Mouse (Mus musculus) forelimb bud, embryonic 11.5 days (tissue): ENCODE results near the gene Dennd2d.
A peak's percentile ranks its signal among the peaks of the same experiment; 100 is the strongest.

ENCODE experiments used
- DNase-seq: peaks from one replicate; pipeline ENCODE4 v3.0.0-alpha.2; 2012; ENCODE audit warnings: low read depth, low spot score

The Dennd2d gene

GRCm38 (mm10) chr3:106482281-106483081, at the start of gene Dennd2d:
Gene Dennd2d, plus strand, starts transcription at chr3:106482405.
- DNase-seq: no peak

DNA sequence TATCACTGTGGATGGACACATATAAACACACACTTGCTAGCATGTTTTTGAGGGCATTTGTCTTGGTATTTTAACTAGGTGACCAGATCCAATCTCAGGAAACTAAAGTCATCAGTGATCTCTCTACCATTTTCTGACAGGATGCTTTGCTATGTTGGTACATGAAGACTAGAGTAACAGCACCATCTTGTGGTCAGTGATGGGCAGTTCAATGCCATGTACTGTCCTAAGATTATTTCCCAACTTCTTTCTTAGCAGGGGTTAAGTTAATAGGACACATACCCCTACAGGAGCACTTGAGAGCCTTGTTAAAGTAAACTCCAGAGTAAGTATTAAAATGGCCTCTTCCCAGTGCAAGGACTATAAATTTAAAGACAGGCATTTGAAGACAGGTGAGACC, 33.6 kb upstream of the Dennd2d start:
- DNase-seq: peak; percentile 67

DNA sequence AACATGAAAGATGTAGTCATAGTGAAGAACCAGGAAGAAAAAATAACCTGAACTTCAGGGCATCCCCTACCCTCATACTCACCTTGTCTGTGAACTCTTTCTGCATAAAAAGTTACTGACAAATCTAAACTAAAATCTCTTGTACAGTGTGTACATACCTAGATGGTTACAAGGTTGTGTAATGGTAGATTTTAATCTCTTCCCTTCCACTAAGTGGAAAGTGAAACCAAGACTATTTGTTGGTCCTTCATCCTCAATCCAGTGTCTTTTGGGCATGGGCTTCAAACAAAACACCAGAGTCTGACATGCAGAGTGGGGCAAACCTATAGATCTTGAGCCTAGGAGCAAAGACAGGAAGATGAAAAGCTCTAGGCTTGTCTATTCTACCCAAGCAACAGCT, 33.2 kb upstream of the Dennd2d start:
- no peak for DNase-seq

GRCm38 (mm10) chr3:106449567-106449966, 32.6 kb upstream of the Dennd2d start:
- no peak for DNase-seq

DNA sequence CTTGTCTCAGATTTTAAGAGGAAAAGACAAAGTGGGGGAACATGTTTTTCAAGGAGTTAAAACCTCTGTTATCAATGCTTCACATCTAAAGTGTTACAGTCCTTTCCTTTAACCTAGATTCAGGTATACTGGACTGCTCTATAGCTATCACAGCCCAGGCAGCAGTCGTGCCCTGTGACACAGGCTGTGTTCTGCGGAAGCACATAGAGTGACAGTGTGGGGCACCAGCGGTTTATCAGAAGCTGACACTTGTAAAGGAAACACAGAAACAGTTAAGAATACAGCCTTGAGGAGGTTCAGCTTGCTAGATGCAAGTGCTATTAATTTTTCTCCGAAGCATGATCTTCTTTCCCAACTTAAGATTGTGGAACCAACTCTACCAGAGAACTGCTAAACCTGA, 29.6 kb upstream of the Dennd2d start:
- no peak for DNase-seq

GRCm38 (mm10) chr3:106457298-106457869, 24.8 kb upstream of the Dennd2d start:
- DNase-seq: no peak

GRCm38 (mm10) chr3:106462059-106462470, 20.1 kb upstream of the Dennd2d start:
- DNase-seq: no peak

DNA sequence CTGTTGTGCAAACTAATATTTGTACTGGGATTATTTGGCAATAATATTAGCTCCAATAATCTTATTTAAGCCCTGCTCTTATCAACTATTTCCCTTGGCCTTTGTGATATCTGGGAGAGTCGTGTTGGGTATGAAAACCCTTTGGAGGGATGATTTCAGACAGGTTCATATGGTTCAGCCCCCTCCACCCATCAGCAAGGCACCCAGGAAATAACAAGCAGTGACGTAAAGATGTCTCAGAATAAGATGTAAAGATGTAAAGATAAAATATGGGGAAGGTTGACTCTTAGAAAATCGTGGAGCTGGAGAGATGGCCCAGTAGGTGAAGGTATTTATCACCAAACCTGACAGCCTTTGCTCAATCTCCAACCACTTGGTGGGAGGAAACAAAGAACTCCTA, 19.7 kb upstream of the Dennd2d start:
- DNase-seq: no peak

GRCm38 (mm10) chr3:106464750-106465149, 17.5 kb upstream of the Dennd2d start:
- no peak for DNase-seq

DNA sequence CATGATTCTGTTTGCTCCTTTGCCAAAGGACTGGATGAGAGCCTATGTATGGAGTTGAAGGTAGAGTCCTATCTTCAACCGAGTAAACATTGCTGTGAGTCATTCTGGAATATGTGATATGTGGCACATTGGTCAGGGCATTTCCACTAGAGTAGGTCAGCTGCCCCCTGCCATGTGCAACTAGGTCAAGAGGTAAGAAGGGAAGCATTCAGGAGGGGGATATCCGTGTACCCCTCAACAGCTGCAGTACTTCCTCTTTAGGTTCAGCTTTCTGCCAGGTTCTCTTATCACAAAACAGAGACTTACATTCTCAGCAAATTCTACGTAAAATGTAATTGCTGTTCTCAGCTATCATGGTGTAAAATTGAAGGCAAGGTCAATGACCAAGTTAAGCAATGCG, 8.0 kb upstream of the Dennd2d start:
- DNase-seq: no peak

DNA sequence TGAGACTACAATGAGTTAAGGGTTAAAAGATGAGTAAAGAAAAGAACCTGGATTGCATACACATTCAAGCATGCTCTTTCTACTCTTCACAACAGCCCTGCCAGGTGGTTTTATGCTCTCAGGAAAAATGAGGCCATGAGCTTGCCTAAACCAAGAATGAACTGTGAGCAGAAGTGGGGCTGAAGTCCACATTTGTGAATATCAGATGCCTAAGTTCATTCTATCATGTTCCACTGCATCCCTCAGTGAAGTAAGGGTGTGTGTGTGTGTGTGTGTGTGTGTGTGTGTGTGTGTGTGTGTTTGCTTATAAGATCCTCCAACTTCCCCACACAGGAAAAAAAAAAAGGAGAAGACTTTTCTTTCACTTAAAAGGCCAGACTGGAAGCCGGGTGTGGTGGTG, 5.3 kb upstream of the Dennd2d start:
- no peak for DNase-seq

DNA sequence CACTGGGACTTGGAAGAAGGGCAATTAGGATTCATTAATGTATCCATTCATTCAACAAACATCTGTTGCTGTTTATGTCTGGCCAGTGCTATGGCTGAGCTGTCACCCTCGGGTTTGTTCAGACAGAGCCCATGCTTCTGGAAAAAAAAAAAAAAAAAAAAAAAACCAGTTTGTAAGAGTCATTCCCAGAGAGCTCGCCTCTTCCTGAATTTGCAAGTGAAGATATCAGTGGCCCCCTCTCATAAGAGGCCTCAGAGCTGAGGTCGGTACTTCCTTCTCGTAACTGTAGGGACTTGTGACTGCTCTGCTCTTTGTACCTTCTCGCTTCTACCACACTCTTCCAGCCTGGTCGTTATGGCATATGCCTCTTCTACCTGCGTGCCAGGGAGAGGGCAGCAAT, 1.1 kb downstream of the Dennd2d start:
- DNase-seq: no peak

DNA sequence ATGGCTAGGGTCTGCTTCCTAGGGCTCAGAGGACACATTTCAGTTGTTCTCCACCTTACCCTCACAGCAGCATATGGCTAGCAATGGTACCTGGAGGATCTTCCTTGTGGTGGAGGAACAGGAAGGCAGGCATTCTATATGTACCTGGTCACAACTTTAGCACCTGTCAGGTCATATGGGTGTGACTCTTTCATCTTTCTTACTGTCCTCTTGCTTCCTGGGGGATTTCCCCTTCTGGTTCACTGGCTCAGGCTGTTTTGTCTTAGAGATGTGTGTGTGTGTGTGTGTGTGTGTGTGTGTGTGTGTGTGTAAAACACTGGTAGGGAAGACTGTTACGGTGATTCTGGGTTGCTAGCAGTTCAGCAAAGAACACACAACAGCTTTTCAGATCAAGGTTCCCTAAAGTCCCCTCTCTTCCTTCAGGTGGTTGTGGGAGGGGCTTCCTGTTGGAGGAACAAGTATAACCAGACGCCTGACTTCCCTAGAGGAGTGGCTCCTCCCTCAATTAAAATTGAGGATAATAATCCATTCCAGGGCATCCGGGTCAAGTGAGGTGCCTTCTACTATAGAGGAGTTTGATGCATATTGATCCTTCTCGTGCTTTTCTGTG, 1.7 kb downstream of the Dennd2d start:
- DNase-seq: no peak

- no peak for DNase-seq
These were observed 2.7 kb downstream of the Dennd2d start for GRCm38 (mm10) chr3:106484861-106485260.

- DNase-seq: no peak
These were observed 3.6 kb downstream of the Dennd2d start for GRCm38 (mm10) chr3:106485810-106486209.

- DNase-seq: no peak
These were observed 5.3 kb downstream of the Dennd2d start for GRCm38 (mm10) chr3:106487551-106487950.

DNA sequence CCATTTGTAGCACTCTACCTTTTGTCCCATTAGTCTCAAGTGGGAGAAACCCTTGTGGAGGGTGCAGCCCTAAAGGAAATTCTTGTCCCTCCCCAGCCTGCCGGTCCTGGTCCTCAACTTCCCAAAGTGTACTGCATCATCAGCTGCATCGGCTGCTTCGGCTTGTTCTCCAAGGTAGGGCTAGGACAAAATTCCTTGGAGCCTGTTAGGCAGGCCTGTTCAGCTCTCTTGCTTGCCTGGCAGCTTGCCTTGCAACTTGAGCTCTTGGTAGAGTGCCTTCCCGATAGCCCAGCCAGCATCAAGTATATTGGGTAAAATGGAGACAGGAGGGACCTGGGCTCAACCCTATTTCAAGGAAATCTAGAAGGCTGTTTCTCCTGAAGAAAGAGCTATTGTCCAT, 8.0 kb downstream of the Dennd2d start:
- no peak for DNase-seq

DNA sequence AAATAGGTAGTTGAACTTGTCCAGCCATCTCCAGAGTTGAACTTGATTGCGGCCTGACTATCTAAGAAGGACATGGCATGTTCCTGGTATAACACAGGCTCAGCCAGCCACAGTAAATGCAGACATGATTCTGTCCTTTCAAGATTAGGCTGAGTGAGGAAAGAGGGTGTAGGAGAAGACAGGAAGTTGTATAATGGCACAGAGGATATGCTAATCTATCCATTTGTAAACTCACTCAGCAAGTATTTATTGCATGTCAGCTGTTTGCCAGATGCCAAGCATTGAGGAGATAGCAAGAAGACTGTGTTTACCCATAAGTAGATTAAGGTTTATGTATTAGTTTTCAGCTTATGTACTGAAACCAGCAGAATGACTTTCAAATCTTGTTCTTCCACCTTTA, 10.5 kb downstream of the Dennd2d start:
- DNase-seq: no peak

- DNase-seq: no peak
These were observed 11.0 kb downstream of the Dennd2d start for GRCm38 (mm10) chr3:106493202-106493601.

DNA sequence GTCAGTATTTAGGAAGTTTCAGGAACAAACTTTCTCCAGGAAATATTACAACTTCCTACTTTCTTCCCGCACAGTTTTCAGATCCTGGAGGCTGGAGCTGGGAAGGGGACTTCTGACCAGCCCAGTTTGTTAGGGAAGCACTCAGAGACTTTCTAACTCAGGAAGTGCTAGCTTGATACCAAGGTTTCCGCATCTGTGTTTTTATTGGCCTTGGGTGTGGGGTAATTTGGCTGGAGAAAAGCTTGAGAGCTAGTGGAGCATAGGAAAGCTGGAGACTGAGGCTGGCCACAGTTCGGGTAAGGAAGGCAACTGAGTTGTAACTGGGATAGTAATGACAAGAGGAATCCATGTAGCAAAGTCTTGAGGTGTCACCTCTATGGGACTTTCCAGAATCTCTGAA, 11.7 kb downstream of the Dennd2d start:
- no peak for DNase-seq

DNA sequence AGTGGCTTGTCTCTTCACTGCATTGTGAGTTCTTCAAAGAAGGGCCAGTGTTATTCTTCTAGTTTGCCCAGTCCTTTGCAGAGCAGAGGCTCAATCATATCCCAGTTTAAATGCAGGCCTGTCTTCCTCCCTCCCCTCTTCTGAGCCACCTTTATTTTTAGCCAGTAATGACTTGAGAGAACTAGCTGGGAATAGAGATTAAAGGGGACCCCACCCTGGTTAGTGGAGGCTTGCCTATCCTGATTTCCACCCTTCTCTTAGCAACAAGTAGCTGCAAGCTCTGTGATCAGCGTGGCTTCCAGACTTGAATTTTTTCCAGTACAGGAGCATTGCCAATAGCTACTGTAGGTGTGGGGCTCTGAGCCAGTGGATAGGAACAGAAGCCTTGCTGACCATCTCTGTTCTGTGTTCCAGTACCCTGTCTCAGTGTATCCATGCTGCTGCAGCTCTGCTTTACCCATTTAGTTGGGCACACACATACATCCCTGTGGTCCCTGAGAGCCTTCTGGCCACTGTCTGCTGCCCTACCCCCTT, 12.3 kb downstream of the Dennd2d start:
- DNase-seq: no peak

GRCm38 (mm10) chr3:106495346-106496044, 13.3 kb downstream of the Dennd2d start:
- no peak for DNase-seq
